Mouse (Mus musculus): Measurements from ENCODE around the gene Gm26661.

Gene Gm26661

DNA sequence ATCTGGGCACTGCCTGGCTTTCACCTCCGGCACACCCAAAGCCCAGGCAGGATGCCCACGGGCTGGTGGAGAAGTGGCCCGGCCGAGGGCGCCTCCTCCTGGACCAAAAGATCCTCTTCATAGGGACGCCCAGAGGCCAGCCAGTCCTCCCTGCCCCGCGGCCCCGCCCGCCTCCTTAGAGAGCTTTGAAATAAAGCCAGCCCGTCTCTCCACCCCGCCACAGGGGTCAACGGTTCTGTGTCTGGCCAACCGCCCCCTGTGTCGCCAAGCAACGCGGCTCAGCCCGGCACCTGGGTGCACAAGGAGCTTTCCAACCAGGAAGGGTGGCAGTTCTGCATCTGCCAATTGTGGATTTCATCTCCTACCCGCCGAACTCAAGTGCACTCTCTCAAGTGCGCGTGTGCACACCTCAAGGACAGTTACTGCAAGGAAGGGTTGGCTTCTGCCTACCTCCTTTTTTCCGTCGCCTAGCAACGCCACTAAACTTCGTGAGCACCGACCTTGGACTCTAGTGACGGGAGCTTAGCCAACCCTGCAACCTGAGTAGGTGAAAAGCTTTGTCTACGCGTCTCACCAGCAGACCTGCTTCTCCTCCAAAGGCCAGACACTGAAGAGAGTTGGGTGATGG, at the start of gene Gm26661:
Gene Gm26661 (plus strand): TSS at position 56 of the 628 bp plus-strand sequence.
- in situ Hi-C loops (cut with MboI, MseI) = loop anchor here (25.0 kb wide), 1 partner anchor 1029 kb away; the partner anchor contains the start of gene Gm8362

GRCm38 (mm10) chr14:7748944-7749763, 42.2 kb upstream of the Gm26661 start:
- in situ Hi-C loops (cut with MboI, MseI) = no loop called here

DNA sequence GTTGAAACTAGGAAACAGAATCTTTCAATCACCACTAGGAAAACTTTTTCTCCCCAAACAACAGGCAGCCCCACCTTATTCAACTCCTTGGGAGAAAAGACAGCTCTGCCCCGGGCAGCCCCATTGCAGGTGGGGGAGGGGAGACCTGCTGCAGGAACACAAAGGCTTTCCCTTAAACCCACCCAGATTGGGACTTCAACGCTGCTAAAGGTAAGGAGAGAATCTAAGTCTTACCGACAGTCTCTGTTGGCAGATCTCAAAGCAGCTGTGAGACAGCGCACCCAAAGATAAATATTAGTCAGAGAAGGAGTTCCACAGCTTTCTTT, 41.7 kb upstream of the Gm26661 start:
- in situ Hi-C loops (cut with MboI, MseI) = loop anchor here (5.0 to 25.0 kb wide), 3 partner anchors 182 to 1712 kb away; partner anchors contain the start of genes Gm3558 and Gm3696

DNA sequence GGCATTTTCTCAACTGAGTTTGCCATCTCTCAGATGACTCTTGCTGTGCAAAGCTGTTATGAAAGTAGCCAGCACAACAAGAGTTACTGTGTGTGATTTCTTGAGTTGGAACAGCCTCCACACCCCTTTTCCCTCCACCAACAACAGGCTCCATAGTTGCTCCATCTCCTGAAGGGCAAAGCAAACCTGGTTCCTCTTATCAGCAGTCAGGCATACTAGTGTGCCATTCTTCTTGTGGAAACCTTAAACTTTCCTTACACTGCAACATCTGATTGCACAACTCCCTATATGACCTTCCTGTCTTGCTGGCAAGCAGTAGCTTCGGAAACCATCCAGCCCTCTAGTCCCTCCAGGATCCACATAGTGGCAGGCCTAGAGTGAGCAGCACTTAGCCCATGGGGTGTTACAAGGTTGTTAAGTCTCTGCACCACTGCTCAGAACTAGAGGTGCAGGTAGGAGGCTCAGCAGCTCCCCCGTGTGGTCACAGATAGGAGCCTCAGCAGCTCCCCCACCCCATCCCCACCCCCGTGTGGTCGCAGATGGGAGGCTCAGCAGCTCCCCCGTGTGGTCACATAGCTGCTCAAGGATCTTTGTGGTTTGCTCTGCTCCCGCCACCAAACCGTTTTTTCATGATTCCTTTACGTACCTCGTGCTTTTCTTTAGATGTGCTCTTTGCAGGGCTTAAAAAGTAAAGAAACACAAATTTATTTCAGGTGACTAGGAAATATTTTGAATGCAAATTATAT, 25.6 kb upstream of the Gm26661 start:
- in situ Hi-C loops (cut with MboI, MseI) = loop anchor here (25.0 kb wide), 2 partner anchors 653 to 1728 kb away; partner anchors contain the start of gene Gm3696

DNA sequence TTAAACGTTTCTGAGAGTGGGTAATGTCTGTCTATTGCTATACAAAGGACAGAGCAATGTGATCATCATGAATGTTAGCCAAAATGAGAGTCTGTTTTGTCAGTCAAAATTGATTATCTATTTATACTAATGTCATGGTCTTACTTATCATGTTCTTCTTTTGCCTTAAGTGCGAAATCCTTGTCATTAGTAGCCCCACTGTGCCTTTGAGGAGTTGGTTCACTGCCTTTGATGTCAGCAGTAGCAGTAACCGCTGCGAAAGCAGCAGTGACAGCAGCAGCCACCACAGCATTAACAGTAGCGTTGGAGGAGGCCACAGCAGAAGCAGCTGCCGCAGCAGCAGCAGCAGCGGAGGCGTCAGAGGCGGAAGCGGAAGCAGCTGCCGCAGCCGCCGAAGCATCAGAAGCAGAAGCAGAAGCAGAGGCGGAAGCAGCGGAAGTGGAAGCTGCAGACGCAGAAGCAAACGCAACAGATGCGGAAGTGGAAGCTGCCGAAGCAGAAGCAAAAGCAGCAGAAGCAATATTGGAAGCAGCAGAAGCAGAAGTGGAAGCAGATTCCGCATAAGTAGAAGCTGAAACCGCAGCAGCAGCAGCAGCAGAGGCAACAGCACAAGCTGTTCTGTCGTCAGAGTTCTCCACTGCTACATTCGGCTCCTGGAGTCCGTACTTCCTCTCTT, 17.5 kb upstream of the Gm26661 start:
- in situ Hi-C loops (cut with MboI, MseI) = loop anchor here (25.0 kb wide), 2 partner anchors 662 to 1737 kb away; partner anchors contain the start of gene Gm3696

GRCm38 (mm10) chr14:7786073-7786472, 5.3 kb upstream of the Gm26661 start:
- in situ Hi-C loops (cut with MboI, MseI) = loop anchor here (25.0 kb wide), 1 partner anchor 1024 kb away; the partner anchor contains the start of gene Gm8362

DNA sequence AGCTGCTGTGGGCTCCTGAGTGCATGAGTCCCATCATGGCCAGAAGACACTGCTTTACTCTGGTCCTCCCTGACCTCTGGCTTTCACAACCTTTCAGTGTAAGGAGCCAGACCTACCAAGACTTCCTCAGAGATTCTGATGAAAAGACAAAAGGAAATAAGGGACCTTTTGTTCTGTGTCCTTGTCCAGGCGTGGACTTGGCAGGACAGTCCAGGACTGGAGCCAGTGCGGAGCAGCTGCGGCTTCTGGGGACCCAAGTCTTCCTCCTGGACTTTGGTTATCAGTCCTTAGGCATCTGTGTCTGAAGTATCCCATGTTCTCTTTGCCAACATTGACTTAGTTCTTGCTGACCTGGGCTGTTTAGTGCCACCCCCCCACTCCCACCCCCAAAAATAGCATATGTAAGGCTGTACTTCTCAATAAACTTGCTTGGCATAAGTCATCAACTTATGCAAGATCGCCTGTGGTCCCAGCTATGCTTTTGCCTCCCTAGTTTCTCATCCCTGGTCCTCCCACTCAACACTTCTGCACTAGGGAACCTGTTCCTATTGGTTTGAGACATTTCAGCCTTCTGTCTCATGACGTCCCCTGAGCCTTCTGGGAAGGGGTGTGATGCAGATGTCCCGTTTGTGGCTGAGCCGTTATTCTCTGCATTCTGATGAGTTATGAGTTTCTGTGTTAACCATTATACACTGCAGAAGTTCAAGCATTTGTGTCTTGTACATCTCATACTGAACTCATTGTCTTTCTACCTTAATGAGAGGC, 1.9 kb upstream of the Gm26661 start:
- in situ Hi-C loops (cut with MboI, MseI) = loop anchor here (25.0 kb wide), 1 partner anchor 1027 kb away; the partner anchor contains the start of gene Gm8362

- in situ Hi-C loops (cut with MboI, MseI) = loop anchor here (25.0 kb wide), 1 partner anchor 1029 kb away; the partner anchor contains the start of gene Gm8362
Observed at GRCm38 (mm10) chr14:7791061-7791531, 291 bp upstream of the Gm26661 start.

- in situ Hi-C loops (cut with MboI, MseI) = loop anchor here (25.0 kb wide), 1 partner anchor 1034 kb away; the partner anchor contains the start of gene Gm8362
Observed at GRCm38 (mm10) chr14:7795961-7796360, 4.6 kb downstream of the Gm26661 start.

GRCm38 (mm10) chr14:7800611-7801010, 9.2 kb downstream of the Gm26661 start:
- in situ Hi-C loops (cut with MboI, MseI) = no loop called here

DNA sequence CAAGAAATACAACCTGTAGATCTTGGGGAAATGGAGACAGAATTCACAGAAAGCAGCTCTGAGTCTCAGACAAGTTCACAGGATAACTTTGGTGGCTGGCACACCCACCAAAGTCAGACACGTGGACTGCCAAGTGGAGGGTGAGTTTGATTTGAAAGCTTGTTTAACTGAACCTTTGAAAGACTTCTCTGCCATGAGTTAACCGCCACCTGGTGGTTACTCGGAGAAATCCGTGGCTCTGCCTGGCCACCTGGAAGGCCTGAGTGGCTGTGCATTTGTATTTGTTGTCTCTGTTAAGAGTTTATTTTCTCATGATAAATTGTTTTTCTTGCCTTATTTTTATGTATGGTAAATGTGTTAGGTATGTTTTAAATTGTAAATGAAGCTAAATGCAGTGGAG, 10.4 kb downstream of the Gm26661 start:
- in situ Hi-C loops (cut with MboI, MseI) = no loop called here

DNA sequence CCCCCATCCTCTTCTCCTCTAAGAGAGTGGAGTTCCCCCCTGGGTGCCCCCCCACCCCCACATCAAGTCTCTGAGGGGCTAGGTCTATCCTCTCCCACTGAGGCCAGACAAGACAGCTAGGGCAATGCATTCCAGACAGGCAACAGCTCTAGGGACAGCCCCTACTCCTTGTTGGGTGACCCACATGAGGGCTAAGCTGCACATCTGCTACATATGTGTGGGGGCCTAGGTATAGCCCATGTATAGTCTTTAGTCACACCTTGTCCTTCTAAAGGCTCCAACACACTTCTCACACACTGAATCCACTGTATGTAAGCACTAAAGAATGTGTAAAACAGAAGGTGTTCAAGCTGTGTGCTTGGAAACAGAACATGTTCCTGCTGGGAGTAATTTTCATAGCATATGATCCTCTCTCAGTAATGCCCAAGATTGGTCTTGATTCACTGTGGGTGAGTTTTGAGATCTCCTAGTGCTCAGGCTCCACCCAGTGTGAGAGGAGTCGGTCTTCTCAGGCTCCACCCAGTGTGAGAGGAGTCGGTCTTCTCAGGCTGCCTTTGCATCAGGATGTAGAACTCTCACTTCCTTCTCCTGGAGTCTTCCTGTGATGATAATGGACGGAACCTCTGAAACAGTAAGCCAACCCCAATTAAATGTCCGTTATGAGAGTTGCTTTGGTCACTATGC, 12.6 kb downstream of the Gm26661 start:
- in situ Hi-C loops (cut with MboI, MseI) = no loop called here

- in situ Hi-C loops (cut with MboI, MseI) = no loop called here
Observed at GRCm38 (mm10) chr14:7804558-7804905, 13.1 kb downstream of the Gm26661 start.

DNA sequence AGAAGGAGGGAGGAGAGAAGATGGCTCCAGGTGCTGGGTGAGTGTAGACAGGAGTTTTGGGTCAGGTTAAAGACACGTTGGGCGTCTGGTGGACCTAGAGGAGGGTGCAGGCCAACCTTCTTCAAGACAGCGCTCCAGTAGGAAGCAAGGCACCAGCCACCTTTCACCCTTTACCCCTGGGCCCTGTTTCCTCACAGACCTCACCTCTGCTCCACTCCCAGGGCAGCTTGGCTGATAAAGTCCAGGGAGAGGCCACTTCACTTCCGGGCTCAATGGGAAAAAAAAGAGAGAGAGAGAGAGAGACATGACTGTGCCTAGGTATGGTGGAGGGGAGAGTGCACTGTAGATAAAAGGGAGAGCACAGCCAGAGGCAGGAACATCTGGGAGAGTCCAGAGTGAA, 16.3 kb downstream of the Gm26661 start:
- in situ Hi-C loops (cut with MboI, MseI) = no loop called here

DNA sequence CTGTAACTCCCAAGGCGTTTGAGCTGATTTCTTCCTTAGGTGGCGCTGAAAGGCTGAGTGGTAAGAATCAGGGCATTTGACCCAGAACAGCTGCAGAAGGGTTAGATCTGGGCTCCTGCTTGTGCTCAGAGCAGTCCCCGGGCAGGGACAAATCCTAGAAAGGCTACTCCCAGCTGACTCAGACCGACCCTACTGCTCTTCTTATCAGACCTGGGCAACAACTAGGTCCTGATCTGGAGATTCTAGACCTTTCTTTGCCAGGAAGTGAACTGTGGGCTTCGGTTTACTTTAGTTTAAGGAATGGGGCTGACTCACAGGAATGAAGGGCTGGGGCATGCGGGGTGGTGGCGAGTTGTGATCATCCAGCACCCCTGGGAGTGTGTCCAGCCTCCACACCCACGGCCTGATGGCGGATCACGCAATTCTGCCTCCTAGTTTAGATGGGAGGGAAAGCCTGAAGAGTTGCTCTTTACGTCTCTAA, 17.2 kb downstream of the Gm26661 start:
- in situ Hi-C loops (cut with MboI, MseI) = no loop called here

DNA sequence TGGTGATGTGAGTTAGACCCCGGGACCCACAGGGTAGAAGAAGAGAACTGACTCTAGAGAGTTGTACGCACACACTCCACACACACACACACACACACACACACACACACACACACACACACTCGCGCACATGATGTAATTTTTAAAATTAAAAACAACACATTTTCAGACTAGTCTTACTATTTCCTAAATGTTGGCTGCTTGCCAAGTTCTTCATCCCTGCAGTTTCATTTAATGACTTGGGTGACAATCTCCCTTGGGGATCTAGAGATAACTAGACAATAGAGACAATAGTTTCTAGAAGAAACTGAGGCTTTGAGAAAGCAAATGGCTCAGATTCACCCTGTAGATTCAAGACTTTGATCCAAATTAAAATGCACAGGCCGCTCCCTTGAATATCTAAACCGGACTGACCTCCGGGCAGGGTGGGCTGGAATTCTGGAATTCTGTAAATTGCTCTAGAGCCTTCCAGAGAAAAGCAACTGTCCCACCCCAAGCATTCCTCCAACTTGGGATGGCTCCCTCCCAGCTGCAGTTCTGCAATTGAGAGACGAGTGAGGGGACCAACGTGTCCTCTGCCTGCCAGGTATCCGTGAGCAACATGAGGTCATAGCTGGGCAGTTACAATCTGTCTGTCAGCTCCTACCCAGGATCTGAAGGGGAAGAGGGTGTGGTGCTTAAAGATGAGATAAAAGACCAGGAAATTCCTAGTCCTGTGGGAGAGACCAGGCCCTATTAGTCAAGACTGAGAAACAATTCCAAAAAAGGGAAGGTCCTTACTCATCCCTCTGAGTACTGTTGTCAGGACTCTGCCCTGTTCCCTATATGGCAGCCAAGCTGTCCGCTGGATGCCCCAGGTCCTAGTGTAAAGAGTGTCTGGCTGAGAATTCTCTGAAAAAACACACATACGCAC, 17.9 kb downstream of the Gm26661 start:
- in situ Hi-C loops (cut with MboI, MseI) = no loop called here

DNA sequence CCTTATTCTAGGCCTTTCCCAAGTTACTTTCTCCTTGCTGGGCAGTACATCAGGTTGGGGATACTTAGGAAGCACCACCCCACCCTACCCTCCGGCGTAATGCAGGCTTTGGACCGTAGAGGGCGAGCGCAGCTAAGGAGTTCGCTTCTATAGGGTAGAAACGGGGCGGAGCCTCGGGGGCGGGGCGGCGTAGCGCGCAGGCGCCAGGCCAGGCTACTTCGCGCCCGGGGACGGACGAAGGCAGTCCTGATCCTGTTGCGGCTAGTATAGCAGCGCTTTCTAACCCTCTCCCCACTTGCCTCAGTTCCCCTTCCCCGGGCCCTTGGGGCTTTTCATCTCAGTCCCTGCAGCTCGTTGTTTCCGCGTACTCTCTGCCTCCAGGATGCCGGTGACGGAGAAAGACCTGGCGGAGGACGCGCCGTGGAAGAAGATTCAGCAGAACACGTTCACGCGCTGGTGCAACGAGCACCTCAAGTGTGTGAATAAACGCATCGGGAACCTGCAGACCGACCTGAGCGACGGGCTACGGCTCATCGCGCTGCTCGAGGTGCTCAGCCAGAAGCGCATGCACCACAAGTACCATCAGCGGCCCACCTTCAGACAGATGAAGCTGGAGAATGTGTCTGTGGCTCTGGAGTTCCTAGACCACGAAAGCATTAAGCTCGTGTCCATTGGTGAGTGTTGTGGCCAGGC, 26.5 kb downstream of the Gm26661 start, which contains the start of gene Flnb:
Gene Flnb (plus strand): TSS at position 188 of the 693 bp plus-strand sequence.
- in situ Hi-C loops (cut with MboI, MseI) = loop anchor here (10.0 kb wide), 1 partner anchor 177 kb away; the partner anchor contains the start of gene Dnase1l3

Data from T-helper 1 cell (primary cell).